Mouse (Mus musculus) cerebellum, adult 2 months (tissue): ENCODE results near the gene Serpinh1. TPM values are rescaled to one million over a fixed set of nuclear protein-coding genes. Genes with fewer than 3 reads are reported as not detected.
A peak's percentile ranks its signal among the peaks of the same experiment; 100 is the strongest.

Experiments
- DNase-seq, 2 experiments: peaks; one replicate each; pipeline ENCODE4 v3.0.0; 2021
- H3K27ac ChIP-seq: fragments of 200-500 bp; 2 replicates; pipeline ENCODE4 v1.5.1; 2012; ENCODE audit warnings: low read length, control low read depth, inconsistent platforms; ENCODE audit not compliant: insufficient read depth
- H3K27me3 ChIP-seq: fragments of 200-500 bp; 2 replicates; pipeline ENCODE4 v1.6.1; 2012; ENCODE audit warnings: inconsistent platforms, mild to moderate bottlenecking, low read length, moderate library complexity; ENCODE audit not compliant: control insufficient read depth, insufficient read depth
- H3K4me1 ChIP-seq: fragments of 200-500 bp; 2 replicates; pipeline ENCODE4 v1.6.1; 2011; ENCODE audit warnings: low read length; ENCODE audit not compliant: control insufficient read depth, insufficient read depth
- H3K4me3 ChIP-seq: fragments of 200-500 bp; replicated peaks from 2 replicates; pipeline ENCODE3; 2011; ENCODE audit warnings: mild to moderate bottlenecking, low read depth, low read length, control low read depth; ENCODE audit not compliant: insufficient read depth
- CTCF ChIP-seq: fragments of 200-500 bp; IDR thresholded peaks from 2 replicates; pipeline ENCODE4 v1.5.1; 2011; ENCODE audit warnings: low read depth, mild to moderate bottlenecking, control low read depth, low read length, moderate library complexity, borderline replicate concordance; ENCODE audit not compliant: insufficient read depth
- POLR2A ChIP-seq: fragments of 200-500 bp; IDR thresholded peaks from 2 replicates; pipeline ENCODE4 v1.6.1; 2011; ENCODE audit warnings: low read length, control low read depth, borderline replicate concordance; ENCODE audit not compliant: insufficient read depth
- WGBS: fragments of 180-500 bp; shearing (Covaris S2); methylation state at CpG from one replicate; pipeline ENCODE4 v1.1.7; 2018; 5-methylcytosine and 5-hydroxymethylcytosine counted together
- polyA plus RNA-seq: library from polyadenylated mRNA; depleted of rRNA; stranded (reverse); fragments of >200 nt; gene quantifications from 2 replicates; pipeline ENCODE4 v1.2.3, GENCODE M21; 2012

Gene Serpinh1
- polyA plus RNA-seq, 1 experiment = 24.9 TPM

DNA sequence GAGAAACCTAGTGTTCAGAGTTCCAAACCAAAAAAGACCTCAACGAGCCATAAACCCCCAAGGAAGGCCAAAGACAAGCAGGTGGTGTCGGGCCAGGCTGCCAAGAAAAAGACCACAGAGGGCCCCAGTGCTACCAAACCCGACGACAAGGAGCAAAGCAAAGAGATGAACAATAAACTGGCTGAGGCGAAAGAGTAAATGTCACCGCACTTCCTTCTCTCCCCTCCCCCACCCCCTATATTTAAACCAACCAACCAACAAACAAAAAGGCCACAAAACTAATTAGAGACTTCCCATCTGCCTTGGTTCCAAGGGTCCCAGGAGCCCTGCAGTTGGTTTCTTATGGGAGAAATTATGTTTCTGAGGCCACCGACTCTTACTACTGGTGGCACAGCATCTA, 35.6 kb downstream of the Serpinh1 start:
- TF ChIP-seq CTCF (no peak), POLR2A (no peak)
- Histone ChIP-seq H3K4me1 (no peaks in the 10 kb centered on the region), H3K27ac (no peak overlapping the region), H3K4me3 (no peak overlapping the region), H3K27me3 (no peaks in the 10 kb centered on the region)
- WGBS = 46% methylated on average over 7 of the region's 7 CpGs
- DNase-seq = no peak

DNA sequence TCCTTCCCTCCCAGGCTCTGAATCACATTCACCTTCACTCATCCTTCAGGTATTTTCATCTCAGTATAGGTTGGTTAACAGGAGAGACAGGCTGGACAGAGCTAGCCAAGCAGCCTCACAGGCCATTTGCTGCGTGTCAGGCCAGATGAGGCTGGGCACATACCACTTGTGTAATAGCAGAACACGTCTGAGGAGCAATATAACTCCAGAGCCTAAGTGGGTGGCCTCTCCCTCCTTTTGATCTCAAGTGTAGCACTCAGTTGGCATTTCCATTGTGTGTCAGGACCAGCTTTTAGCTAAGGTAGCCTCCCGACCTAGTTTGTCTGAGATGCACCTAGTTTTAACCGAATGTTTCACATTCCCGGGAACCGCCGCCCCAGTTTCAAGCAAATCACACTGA, 36.8 kb downstream of the Serpinh1 start:
- no peaks in the 10 kb centered on the region for H3K4me1 ChIP-seq
- WGBS = 85% methylated on average over 7 of the region's 7 CpGs
- DNase-seq = no peak
- H3K4me3 ChIP-seq = no peak overlapping the region
- no peaks in the 10 kb centered on the region for H3K27me3 ChIP-seq
- TF ChIP-seq POLR2A (no peak), CTCF (no peak)
- H3K27ac ChIP-seq = no peak overlapping the region

DNA sequence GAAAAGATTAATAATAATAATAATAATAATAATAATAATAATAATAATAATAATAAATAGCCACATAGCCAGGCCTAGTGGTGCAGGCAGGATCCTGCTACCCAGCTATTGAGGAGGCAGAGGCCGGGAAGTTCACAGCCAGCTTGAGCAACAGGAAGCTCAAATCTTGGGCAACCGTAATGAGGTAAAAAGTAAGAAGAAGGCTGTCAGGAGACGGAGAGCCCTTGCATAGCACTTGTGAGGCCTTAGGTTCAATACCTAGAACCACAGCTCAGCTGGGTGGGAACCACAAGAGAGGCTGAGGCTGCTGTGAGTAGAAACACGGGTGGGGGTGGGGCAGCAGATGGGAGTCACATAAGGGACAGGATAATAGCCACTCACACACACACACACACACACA, 38.5 kb downstream of the Serpinh1 start:
- Histone ChIP-seq H3K4me3 (no peak overlapping the region), H3K27me3 (no peaks in the 10 kb centered on the region), H3K4me1 (no peaks in the 10 kb centered on the region), H3K27ac (no peak overlapping the region)
- TF ChIP-seq CTCF = no peak
- no peak for TF ChIP-seq POLR2A
- 89% methylated on average over 4 of the region's 4 CpGs for WGBS
- DNase-seq = no peak

DNA sequence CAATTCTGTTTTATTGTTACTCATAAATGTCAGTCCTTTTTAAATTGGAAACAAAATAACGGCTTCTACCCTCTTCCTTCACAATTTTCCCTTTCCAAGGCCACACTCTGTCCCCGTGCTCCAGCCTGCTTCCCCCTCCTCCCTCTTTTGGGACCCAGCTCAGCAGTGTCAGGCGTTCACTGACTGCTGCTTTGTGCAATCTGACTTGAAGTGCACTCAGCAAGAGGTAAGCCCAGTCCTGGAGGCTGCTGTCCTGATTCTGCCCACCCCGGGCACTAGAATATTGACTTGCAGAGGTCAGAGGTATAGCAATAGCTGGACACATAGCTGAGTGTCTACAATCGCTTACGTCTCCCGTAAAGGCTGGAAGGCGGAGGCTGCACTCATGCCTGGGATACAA, 39.8 kb downstream of the Serpinh1 start:
- H3K27ac ChIP-seq = no peak overlapping the region
- no peak for TF ChIP-seq CTCF
- TF ChIP-seq POLR2A = no peak
- no peak for DNase-seq
- H3K4me1 ChIP-seq = no peaks in the 10 kb centered on the region
- WGBS = 79% methylated on average over 8 of the region's 8 CpGs
- H3K4me3 ChIP-seq = no peak overlapping the region
- H3K27me3 ChIP-seq = no peaks in the 10 kb centered on the region

DNA sequence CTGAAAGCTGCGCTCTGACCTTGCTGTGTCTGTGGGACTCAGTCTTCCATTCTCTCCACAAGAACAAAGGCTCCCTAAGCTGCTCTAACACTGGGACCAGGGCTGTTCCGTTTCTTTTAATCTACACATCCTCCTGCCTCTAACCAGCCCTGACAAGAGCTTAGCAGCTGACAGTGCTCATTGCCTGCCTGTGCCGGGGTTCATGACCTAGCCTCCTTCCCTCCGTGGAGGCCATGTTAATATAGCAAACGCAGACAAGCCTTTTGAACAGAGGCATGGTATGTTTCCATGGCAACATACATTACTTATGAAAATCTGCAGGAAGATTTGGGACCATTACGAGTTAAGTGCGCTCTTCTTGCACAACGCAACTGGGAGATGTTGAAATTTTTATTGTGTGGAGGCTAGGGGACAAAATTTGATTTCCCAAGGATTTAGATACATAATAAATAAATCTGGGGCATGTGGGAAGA, 40.3 kb downstream of the Serpinh1 start:
- no peak for TF ChIP-seq POLR2A
- no peak for TF ChIP-seq CTCF
- no peak for DNase-seq
- Histone ChIP-seq H3K4me3 (no peak overlapping the region), H3K27me3 (no peaks in the 10 kb centered on the region), H3K27ac (no peak overlapping the region), H3K4me1 (no peaks in the 10 kb centered on the region)
- 63% methylated on average over 8 of the region's 8 CpGs for WGBS

DNA sequence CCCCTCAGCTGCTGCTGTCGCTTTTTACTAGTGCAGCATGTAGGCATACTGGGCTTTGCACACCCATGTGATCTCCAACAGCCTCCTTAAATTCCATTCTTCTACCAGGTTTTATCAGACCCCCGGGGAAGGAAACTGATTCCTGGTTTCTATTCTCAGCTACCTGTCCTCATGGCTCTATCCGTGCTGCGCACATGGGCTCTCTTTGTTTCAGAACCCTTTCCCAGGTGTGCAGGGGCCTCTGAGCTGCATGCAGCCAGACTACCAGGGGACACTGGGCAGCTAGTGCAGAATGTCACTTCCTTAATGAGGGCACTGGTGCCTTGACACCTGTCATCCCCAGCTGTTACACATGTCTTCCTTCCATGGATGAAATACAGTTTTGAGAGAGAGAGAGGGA, 41.0 kb downstream of the Serpinh1 start:
- no peak for DNase-seq
- TF ChIP-seq POLR2A (no peak), CTCF (no peak)
- Histone ChIP-seq H3K4me1 (no peaks in the 10 kb centered on the region), H3K4me3 (no peak overlapping the region), H3K27me3 (no peaks in the 10 kb centered on the region), H3K27ac (no peak overlapping the region)
- WGBS = 50% methylated on average over 4 of the region's 4 CpGs

DNA sequence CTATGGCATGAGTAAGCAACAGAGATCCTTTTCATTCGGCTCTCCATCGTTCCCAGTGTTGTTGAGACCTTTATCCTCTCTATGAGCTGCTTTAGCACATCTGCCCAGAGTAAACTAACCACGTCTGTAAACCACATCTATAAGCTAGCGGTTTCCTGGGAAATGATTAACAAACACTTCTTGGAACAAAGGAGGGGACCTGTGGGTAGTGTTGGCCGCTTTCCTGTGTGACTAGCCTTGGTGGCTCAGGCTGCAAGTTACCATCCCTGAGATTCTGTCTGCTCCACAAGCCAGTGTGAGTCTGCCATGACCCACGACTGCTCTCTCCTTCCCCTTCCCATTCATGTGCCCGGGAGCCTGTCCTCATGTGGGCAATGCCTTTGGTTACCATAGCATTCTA, 41.6 kb downstream of the Serpinh1 start:
- no peak for DNase-seq
- H3K27me3 ChIP-seq = no peaks in the 10 kb centered on the region
- WGBS = 63% methylated on average over 7 of the region's 7 CpGs
- H3K27ac ChIP-seq = no peak overlapping the region
- peaks cover 5% of the 10 kb centered on the region for H3K4me1 ChIP-seq
- TF ChIP-seq POLR2A = no peak
- no peak for TF ChIP-seq CTCF
- H3K4me3 ChIP-seq = no peak overlapping the region

DNA sequence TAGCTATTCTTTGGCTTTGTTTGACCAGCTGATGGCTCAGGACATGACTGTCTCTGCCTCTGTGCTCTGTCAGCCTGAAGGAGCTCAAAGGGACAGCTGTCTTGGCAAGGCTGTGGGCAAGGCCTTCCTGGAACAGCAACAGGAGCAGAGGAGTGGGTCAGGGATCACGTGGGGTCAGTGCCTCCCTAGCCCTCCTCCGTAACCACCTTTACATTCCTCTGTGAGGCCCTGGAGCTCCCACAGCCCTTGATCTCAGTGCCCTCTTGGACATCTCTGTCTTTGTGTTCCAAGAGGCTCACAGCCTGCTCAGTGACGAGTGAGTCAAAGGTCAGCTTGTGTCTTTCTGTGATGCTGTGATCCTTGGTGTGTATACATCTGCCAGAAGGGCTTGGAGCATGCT, 46.4 kb downstream of the Serpinh1 start:
- no peak overlapping the region for H3K27ac ChIP-seq
- no peaks in the 10 kb centered on the region for H3K27me3 ChIP-seq
- H3K4me3 ChIP-seq = no peak overlapping the region
- 56% methylated on average over 3 of the region's 3 CpGs for WGBS
- TF ChIP-seq CTCF (no peak), POLR2A (no peak)
- no peak for DNase-seq
- H3K4me1 ChIP-seq = peaks cover 20% of the 10 kb centered on the region

DNA sequence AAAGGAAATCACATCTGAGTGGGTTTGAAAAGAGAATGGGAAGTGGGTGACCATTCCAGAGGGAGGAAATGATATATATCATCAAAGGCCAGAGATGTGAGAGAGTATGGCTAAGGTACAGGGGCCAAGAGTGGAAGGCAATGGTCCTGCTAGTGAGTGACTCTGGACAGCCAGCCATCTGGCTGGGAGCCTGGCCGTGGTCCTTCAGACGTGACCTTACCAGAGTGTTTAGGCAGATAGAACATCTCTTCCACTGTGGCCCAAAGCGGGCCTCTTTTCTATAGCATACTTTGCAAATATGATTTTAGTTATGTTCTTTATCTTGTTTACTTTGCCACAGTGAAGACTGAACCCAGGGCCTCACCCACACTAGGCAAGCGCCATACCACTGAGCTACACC, 47.4 kb downstream of the Serpinh1 start:
- H3K4me1 ChIP-seq = peaks cover 20% of the 10 kb centered on the region
- H3K27me3 ChIP-seq = no peaks in the 10 kb centered on the region
- no peak for DNase-seq
- TF ChIP-seq POLR2A = no peak
- no peak for TF ChIP-seq CTCF
- no peak overlapping the region for H3K4me3 ChIP-seq
- no peak overlapping the region for H3K27ac ChIP-seq
- WGBS = 80% methylated on average over 4 of the region's 4 CpGs

DNA sequence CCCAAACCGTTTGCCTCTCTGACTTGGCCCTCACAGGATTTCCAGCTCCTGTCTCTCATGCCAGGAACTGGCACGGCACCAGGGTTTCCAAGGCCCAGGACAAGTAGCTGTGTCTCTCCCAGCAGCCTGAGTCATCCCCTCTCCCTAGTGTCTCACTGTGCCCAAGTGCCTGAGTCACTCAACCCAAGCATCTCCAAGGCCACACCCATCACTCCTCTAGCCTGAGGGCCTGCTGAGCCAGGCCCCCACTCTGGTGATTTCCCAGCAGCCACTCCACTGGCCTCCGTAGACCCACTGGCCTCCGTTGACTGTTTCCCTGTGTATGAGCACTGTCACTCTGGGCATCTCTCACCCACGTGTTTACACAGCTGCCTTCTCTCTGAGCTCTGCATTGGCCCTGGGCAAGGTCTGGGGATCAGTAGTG, 48.1 kb downstream of the Serpinh1 start:
- WGBS = 11% methylated on average over 5 of the region's 5 CpGs
- peak; percentile 87 to 95 for DNase-seq
- H3K27ac ChIP-seq = no peak overlapping the region
- H3K27me3 ChIP-seq = no peaks in the 10 kb centered on the region
- no peak overlapping the region for H3K4me3 ChIP-seq
- TF ChIP-seq CTCF = no peak
- no peak for TF ChIP-seq POLR2A
- H3K4me1 ChIP-seq = peaks cover 20% of the 10 kb centered on the region
